Mouse (Mus musculus): ENCODE data around the gene Cldn34c3. TPM values are rescaled to one million over a fixed set of nuclear protein-coding genes. Genes with fewer than 3 reads are reported as not detected.
"Not testable (repeated sequence)": the region's sequence is repeated elsewhere in the genome, so short reads cannot be mapped to it uniquely, and the experiment has no call there.

Cldn34c3 gene
- 0.62 TPM in 1 of 2 replicates, not detected in the other for polyA plus RNA-seq (2014; fragmentation: Nextera tagmentation; extraction: Ambion mirVana)

GRCm38 (mm10) chrX:123793365-123793764 is at the start of gene Cldn34c3:
Gene Cldn34c3 (plus strand): TSS chrX:123793665.
- not testable (repeated sequence) for H3K9ac ChIP-seq (ENCODE audit: low read length); ATAC-seq (ENCODE audit: insufficient read depth, low FRiP score, low TSS enrichment); H3K4me3 ChIP-seq (ENCODE audit: low read depth, low read length); H3K4me1 ChIP-seq (ENCODE audit: control insufficient read depth, insufficient read depth, low read length); H3K9me3 ChIP-seq (ENCODE audit: control insufficient read depth, low read length); DNase-seq (ENCODE audit: low spot score); H3K27me3 ChIP-seq (ENCODE audit: control insufficient read depth, insufficient read depth, low read length); H3K36me3 ChIP-seq (ENCODE audit: control insufficient read depth, insufficient read depth, low read length); H3K4me2 ChIP-seq (ENCODE audit: low read depth); H3K27ac ChIP-seq (ENCODE audit: low read depth, low read length)

Other genes with a start within 250 kb of the Cldn34c3 start
- gene Cldn34c2, start 212.0 kb upstream of the Cldn34c3 start, polyA plus RNA-seq (2014; fragmentation: Nextera tagmentation; extraction: Ambion mirVana): not detected in 2 replicates
- not detected in 2 replicates for gene Gm17467, start 88.9 kb upstream of the Cldn34c3 start, polyA plus RNA-seq (2014; fragmentation: Nextera tagmentation; extraction: Ambion mirVana)